Mouse (Mus musculus): ENCODE measurements around the gene Gadd45gip1. TPM values are rescaled to one million over a fixed set of nuclear protein-coding genes. Genes with fewer than 3 reads are reported as not detected.

The Gadd45gip1 gene
- polyA plus RNA-seq (2012; rRNA removed), result 52.9 and 60.6 TPM in 2 replicates

DNA sequence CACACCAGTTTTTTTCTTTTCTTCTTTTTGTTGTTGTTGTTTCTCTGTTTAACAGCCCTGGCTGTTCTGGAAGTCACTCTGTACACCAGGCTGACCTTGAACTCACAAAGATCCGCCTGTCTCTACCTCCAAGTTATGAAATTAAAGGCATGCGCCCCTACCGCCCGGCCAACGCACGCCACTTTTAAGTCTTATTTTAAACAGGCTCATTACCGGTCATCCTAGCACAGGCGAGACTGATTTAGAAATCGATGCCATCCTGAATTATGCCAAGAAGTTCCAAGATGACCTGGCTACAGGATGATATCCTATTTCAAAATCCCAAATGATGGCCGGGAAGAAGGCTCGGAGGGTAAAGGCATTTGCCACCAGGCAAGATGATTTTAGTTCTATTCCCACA, at the start of gene Gadd45gip1:
TSS of gene Gadd45gip1 (plus strand) at position 33 of the 400 bp plus-strand sequence.
- no peaks in the 10 kb centered on the region for H3K27me3 ChIP-seq (ENCODE audit: control insufficient read depth, insufficient read depth, low read length)
- 17% methylated on average over 11 of the region's 11 CpGs for WGBS
- peak; percentile 51 for DNase-seq
- TF ChIP-seq CTCF (IDR thresholded peaks at IDR 0.05; ENCODE audit: borderline replicate concordance, control insufficient read depth, extremely low read depth, insufficient read depth, low read length, poor library complexity), result no peak
- no peak for TF ChIP-seq POLR2A (IDR thresholded peaks at IDR 0.05; ENCODE audit: control insufficient read depth, extremely low read depth, insufficient read depth, low read length, poor library complexity)
- peaks cover 27% of the 10 kb centered on the region for H3K36me3 ChIP-seq (ENCODE audit: control insufficient read depth, insufficient read depth, low read length)
- peak within 1 kb of the TSS; percentile 93 for H3K4me3 ChIP-seq (ENCODE audit: control insufficient read depth, insufficient read depth, low read length)
- H3K4me1 ChIP-seq (replicated peaks; ENCODE audit: control insufficient read depth, insufficient read depth, low read length), result peaks cover 2% of the 10 kb centered on the region
- peak within 1 kb of the TSS; percentile 5; the same call in 1 of the 2 replicates for H3K27ac ChIP-seq (ENCODE audit: control insufficient read depth, insufficient read depth, low read length)

DNA sequence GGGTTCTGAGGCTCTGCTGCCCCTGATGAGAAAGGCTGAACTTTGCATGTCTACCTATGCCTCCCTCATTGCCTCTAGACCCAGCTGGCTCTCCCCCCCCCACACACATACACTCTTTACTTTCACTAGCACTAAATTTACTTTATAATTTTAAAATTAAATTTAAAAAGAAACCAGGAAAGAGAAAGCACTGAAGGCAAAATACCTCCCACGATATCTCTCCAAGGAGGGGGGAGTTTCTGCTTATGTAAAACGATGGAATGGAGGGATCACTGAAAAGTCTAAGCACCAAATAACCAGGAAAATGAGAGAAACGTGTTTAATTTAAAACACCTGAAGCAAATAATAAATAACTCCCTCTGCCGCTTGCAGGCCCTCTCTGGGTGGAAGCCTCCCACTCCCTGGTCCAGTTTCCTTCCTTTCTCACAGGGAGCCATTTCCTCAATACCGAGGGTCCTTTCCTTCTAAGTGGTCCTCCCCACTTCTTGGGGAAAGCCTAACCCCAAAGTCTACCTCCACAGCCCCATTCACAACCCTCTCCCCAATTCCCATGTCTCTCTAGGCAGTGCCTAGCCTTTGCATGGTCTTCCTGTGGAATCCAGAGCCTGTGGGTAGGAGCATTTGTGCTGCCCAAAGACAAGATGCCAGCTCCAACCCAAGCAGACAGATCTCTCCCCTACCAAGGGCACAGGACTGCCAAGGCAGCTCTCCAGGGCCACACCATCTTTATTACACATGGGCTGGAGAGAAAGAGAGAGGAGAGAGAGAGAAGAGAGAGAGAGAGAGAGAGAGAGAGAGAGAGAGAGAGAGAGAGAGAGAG, 49.4 kb upstream of the Gadd45gip1 start:
- peaks cover 7% of the 10 kb centered on the region; the same call in 1 of the 2 replicates for H3K27me3 ChIP-seq (ENCODE audit: control insufficient read depth, insufficient read depth, low read length)

DNA sequence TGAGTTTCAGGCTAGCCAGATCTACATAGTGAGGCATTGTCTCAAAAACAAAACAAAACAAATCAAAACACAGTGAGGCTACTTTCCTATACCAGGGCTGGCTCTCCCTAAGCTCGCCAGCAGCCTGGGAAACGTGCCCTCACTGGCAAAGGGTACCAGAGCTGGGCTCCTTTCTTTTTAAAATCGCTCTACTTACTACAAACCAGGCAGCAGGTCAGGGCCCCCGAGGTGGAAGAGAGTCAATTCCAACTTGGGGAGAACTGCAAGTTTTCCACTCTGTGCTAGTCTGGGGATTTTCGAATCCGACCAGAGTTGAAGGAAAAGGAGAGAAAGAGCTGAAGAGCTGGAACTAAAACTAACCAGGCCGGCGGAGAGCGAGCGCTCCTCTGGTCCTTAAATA, 48.6 kb upstream of the Gadd45gip1 start:
- Histone ChIP-seq H3K27me3 (ENCODE audit: control insufficient read depth, insufficient read depth, low read length) (peaks cover 7% of the 10 kb centered on the region; the same call in 1 of the 2 replicates), H3K4me1 (replicated peaks; ENCODE audit: control insufficient read depth, insufficient read depth, low read length) (no peaks in the 10 kb centered on the region), H3K4me3 (ENCODE audit: control insufficient read depth, insufficient read depth, low read length) (no peak overlapping the region), H3K36me3 (ENCODE audit: control insufficient read depth, insufficient read depth, low read length) (no peaks in the 10 kb centered on the region), H3K27ac (ENCODE audit: control insufficient read depth, insufficient read depth, low read length) (no peak overlapping the region)
- DNase-seq, result no peak
- TF ChIP-seq POLR2A (IDR thresholded peaks at IDR 0.05; ENCODE audit: control insufficient read depth, extremely low read depth, insufficient read depth, low read length, poor library complexity) (no peak), CTCF (IDR thresholded peaks at IDR 0.05; ENCODE audit: borderline replicate concordance, control insufficient read depth, extremely low read depth, insufficient read depth, low read length, poor library complexity) (no peak)
- WGBS, result 89% methylated on average over 10 of the region's 10 CpGs

More for the DNA sequence above, 49.4 kb upstream of the Gadd45gip1 start:
- Histone ChIP-seq H3K27ac (ENCODE audit: control insufficient read depth, insufficient read depth, low read length) (no peak overlapping the region), H3K4me1 (replicated peaks; ENCODE audit: control insufficient read depth, insufficient read depth, low read length) (no peaks in the 10 kb centered on the region), H3K36me3 (ENCODE audit: control insufficient read depth, insufficient read depth, low read length) (no peaks in the 10 kb centered on the region), H3K4me3 (ENCODE audit: control insufficient read depth, insufficient read depth, low read length) (no peak overlapping the region)
- TF ChIP-seq POLR2A (IDR thresholded peaks at IDR 0.05; ENCODE audit: control insufficient read depth, extremely low read depth, insufficient read depth, low read length, poor library complexity) (no peak), CTCF (IDR thresholded peaks at IDR 0.05; ENCODE audit: borderline replicate concordance, control insufficient read depth, extremely low read depth, insufficient read depth, low read length, poor library complexity) (no peak)
- no peak for DNase-seq
- 84% methylated on average over 5 of the region's 5 CpGs for WGBS

DNA sequence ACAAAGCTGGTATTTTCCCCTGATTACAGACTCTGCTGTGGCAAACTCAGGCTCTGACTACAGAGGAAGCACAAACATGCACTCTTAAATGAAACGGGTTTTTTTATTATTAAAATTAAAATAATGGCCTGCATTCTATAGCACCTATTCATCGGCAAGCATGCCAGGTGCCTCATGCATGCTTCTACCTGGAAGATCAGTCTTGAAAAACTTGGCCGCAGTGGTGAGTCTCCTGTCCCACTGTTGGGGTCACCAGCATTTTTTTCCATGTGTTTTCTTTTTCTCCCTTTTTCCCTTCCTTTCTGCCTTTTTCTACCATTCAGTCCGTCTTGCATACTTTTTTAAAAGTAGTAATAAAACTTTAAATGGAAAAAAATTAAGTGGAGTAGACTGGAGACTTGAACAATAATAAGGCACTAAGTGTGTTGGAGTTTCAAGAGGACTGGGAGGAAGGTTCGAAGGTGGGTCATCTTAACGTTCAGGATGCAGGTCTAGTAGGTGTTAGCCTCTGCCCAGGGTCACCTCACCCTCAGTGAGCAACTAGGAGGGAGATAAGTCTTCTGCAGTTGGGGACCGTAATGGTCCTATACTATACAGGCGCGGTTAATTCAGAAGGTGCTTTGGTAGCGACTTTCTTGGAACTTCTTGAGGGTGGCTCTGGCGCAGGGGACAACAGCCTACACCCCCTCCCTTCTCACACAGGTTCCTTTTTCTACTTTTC, 48.0 kb upstream of the Gadd45gip1 start:
- H3K4me1 ChIP-seq (replicated peaks; ENCODE audit: control insufficient read depth, insufficient read depth, low read length), result no peaks in the 10 kb centered on the region
- WGBS, result 89% methylated on average over 11 of the region's 11 CpGs
- no peak overlapping the region for H3K27ac ChIP-seq (ENCODE audit: control insufficient read depth, insufficient read depth, low read length)
- no peak overlapping the region for H3K4me3 ChIP-seq (ENCODE audit: control insufficient read depth, insufficient read depth, low read length)
- TF ChIP-seq POLR2A (IDR thresholded peaks at IDR 0.05; ENCODE audit: control insufficient read depth, extremely low read depth, insufficient read depth, low read length, poor library complexity), result no peak
- no peak for TF ChIP-seq CTCF (IDR thresholded peaks at IDR 0.05; ENCODE audit: borderline replicate concordance, control insufficient read depth, extremely low read depth, insufficient read depth, low read length, poor library complexity)
- no peaks in the 10 kb centered on the region for H3K36me3 ChIP-seq (ENCODE audit: control insufficient read depth, insufficient read depth, low read length)
- peaks cover 7% of the 10 kb centered on the region; the same call in 1 of the 2 replicates for H3K27me3 ChIP-seq (ENCODE audit: control insufficient read depth, insufficient read depth, low read length)
- no peak for DNase-seq

DNA sequence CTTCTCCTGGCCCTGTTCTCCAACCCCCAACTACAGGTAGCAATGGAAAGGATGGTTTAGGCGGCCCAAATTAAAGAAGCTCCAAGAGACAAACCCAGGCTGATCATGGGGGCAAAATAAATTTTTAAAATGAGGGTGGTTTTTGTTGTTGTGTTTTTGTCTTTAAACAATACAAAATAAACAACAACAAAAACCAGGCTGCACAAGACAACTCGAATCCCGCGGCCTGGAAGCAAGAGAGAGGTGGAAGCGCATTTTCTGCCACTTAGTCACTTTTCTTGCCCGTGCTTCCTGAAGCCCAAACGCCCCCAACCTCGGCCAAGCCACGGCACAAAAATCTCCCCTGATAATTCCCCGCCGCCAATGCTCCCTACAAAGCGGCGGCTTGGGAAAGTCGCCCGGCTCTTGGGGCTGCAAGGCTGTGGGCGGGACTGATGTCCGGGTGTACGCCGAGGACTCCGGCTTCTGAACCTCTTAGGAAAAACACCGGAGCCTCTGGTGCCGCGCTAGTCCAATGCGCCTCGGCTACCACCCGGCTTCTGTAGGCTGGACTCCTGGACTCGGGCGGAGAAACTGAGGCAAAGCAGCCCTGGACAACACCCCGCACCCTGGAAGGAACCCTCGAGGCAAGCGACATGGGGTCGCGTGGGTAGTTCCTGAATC, 47.3 kb upstream of the Gadd45gip1 start:
- Histone ChIP-seq H3K36me3 (ENCODE audit: control insufficient read depth, insufficient read depth, low read length) (no peaks in the 10 kb centered on the region), H3K27me3 (ENCODE audit: control insufficient read depth, insufficient read depth, low read length) (peaks cover 7% of the 10 kb centered on the region; the same call in 1 of the 2 replicates), H3K27ac (ENCODE audit: control insufficient read depth, insufficient read depth, low read length) (no peak overlapping the region), H3K4me3 (ENCODE audit: control insufficient read depth, insufficient read depth, low read length) (no peak overlapping the region), H3K4me1 (replicated peaks; ENCODE audit: control insufficient read depth, insufficient read depth, low read length) (no peaks in the 10 kb centered on the region)
- 70% methylated on average over 33 of the region's 33 CpGs for WGBS
- TF ChIP-seq POLR2A (IDR thresholded peaks at IDR 0.05; ENCODE audit: control insufficient read depth, extremely low read depth, insufficient read depth, low read length, poor library complexity) (no peak), CTCF (IDR thresholded peaks at IDR 0.05; ENCODE audit: borderline replicate concordance, control insufficient read depth, extremely low read depth, insufficient read depth, low read length, poor library complexity) (no peak)
- DNase-seq, result no peak

Data from thymus, adult 2 months (tissue).